Mouse (Mus musculus) stomach, embryonic 15.5 days (tissue): ENCODE data around the gene Eif2s2. TPM values are rescaled to one million over a fixed set of nuclear protein-coding genes. Genes with fewer than 3 reads are reported as not detected.

ENCODE experiments used
- polyA plus RNA-seq: library from polyadenylated mRNA; unstranded; fragments of >200 nt; fragmentation: Nextera tagmentation; extraction: Ambion mirVana; gene quantifications from 2 replicates; pipeline ENCODE4 v1.2.1, GENCODE M21; 2015

Gene Eif2s2
- polyA plus RNA-seq, 1 experiment from 2014 or later, result 94.8 TPM

Other genes with a start within 250 kb of the Eif2s2 start
- 35.9 and 40.0 TPM in 2 replicates for gene Chmp4b, start 241.2 kb downstream of the Eif2s2 start, polyA plus RNA-seq
- gene Gm14214, start 122.9 kb downstream of the Eif2s2 start, polyA plus RNA-seq, result not detected in 2 replicates
- gene Raly, start 101.8 kb downstream of the Eif2s2 start, polyA plus RNA-seq, result 36.7 and 39.2 TPM in 2 replicates
- gene a, start 101.5 kb downstream of the Eif2s2 start, polyA plus RNA-seq, result 0.57 and 1.3 TPM in 2 replicates
- gene Gm14226, start 125.3 kb upstream of the Eif2s2 start, polyA plus RNA-seq, result 2.6 and 3.1 TPM in 2 replicates
- gene Ahcy, start 181.6 kb upstream of the Eif2s2 start, polyA plus RNA-seq, result 63.5 and 72.9 TPM in 2 replicates
- gene Itch, start 240.6 kb upstream of the Eif2s2 start, polyA plus RNA-seq, result 49.4 and 51.0 TPM in 2 replicates